Mouse (Mus musculus) urinary bladder, postnatal 14 days (tissue): Measurements from ENCODE around the gene Tgfbi.

ENCODE experiments used
- DNase-seq: peaks from one replicate; pipeline ENCODE4 v3.0.0; 2021; ENCODE audit warnings: low spot score

Tgfbi gene

DNA sequence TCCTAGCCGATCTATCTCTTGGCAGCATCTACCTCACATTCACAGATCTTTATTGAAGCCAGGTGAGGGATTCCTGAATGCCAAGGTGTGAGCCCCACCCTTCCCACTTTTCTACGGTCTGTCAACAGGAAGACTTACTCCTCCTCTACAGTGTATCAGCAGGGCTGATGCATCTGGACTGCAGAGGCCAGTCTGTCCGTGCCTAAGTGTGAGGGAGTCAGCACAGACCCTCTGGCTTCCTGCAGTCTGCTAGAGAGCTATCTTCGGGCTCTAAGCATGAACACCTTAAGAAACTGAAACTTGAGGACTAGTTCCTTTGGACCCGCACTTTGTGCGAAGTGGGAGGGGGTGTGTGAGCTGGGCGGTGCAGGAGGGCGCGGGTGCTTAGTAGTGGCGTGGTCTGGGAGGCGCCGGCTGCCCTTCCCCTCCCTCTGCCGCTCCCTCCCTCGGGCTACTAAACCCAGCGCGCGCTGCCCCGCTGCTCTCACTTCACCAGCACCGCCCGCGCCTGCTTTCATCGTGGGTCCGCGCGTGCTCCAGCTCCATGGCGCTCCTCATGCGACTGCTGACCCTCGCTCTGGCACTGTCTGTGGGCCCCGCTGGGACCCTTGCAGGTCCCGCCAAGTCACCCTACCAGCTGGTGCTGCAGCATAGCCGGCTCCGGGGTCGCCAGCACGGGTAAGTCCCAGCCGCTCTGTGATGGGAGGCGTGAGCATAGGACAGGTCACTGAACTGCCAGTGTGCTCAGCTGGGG, at the start of gene Tgfbi:
Gene Tgfbi (plus strand): TSS at position 421 of the 754 bp plus-strand sequence.
- DNase-seq = peak; percentile 62

GRCm38 (mm10) chr13:56559841-56560370, 49.4 kb upstream of the Tgfbi start:
- DNase-seq = no peak

DNA sequence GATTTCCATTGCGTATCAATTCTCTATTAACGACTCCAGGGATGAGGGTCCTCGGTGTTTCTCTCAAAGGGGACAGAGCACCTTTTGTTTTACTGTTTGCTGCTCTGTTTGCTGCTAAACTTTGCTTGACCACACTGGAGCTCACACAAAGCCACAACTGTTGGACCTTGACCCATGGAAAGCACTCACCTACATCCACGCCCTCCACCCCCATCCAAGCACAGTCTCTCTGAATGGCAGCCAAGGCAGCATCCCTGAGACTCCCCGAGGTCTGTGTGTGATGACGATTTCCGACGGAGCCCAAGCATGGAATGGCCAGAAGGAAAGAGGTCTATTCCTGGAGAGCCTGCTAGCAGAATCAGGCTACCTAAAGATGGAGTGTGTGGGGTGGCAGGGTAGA, 48.2 kb upstream of the Tgfbi start:
- no peak for DNase-seq

DNA sequence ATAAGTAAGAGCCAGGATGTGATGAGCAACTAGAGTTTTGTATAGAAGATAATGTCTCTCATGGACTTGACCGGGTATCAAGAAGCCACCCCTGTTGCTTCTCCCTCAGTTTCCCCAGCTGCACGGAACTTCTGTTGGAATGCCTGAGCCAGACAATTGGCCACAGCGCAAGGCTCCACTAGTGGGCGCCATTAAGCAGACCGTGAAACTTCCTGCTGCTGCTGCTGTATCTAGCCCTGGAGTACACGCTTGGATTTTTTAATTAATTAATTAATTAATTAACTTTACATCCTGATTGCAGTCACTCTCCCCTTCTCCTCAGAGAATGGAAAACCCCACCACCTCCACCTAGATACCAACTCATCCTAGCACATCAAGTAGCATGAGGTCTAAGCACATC, 46.2 kb upstream of the Tgfbi start:
- peak; percentile 48 for DNase-seq

DNA sequence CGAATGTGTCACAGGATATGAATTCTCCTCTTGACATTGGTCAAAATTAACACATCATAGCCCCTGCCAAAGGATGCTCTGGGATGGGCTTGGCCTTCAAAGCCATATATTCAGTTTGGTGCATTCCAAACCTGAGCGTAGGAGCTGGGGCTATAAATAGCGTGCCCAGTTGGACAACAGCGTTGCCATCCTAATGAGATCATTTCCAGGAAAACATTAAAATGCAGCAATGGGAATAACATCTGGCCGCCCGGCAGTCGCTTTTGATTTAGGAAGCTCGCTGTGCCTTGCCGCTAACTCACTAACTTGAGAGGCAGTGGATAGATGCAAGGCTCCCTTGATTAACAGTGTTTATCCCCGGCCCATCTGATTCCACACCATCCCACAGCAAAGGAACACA, 43.0 kb upstream of the Tgfbi start:
- no peak for DNase-seq

GRCm38 (mm10) chr13:56571645-56572044, 37.7 kb upstream of the Tgfbi start:
- DNase-seq = no peak

- no peak for DNase-seq
Observed at GRCm38 (mm10) chr13:56575074-56575473, 34.2 kb upstream of the Tgfbi start.

GRCm38 (mm10) chr13:56575701-56576321, 33.5 kb upstream of the Tgfbi start:
- DNase-seq = peak; percentile 78

DNA sequence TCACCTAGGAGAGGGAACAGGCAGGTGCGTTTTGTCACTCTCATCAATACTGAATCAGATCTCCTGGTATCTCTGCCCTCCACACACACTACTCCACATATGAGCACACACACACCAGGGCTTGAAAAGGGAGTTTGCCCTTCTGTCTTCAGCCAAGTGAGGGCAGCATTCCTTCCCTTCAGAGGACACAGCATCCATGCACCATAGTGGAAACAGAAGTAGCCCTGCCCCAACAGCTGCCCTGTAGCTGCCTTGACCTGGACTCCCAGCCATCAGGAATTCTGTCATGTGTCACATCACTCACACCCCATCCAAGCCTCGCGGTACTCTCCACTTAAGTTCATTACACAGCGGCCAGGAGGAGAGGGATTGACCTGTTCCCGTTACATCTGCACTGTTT, 31.2 kb upstream of the Tgfbi start:
- DNase-seq = no peak

DNA sequence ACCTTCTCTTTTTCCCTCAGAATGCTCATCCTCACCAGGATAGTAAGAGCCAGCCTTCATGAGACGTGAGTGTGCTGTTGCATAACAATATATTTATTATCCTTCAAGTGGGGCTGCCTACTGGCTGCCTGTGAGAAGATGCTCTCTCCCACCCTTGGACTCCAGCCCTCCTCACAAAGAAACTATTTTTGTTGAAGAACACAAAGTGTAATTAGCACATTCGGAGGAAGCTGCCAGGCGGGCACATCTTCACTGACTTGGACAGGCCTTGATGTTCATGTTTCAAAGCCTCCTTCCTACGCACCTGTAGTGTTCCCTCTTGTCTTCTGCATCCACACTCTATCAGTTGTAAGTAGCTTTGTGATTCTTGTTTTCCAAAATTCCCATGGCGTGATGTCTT, 28.9 kb upstream of the Tgfbi start:
- no peak for DNase-seq

GRCm38 (mm10) chr13:56581512-56581911, 27.8 kb upstream of the Tgfbi start:
- DNase-seq = no peak

GRCm38 (mm10) chr13:56581961-56582434, 27.3 kb upstream of the Tgfbi start:
- DNase-seq = peak; percentile 58

DNA sequence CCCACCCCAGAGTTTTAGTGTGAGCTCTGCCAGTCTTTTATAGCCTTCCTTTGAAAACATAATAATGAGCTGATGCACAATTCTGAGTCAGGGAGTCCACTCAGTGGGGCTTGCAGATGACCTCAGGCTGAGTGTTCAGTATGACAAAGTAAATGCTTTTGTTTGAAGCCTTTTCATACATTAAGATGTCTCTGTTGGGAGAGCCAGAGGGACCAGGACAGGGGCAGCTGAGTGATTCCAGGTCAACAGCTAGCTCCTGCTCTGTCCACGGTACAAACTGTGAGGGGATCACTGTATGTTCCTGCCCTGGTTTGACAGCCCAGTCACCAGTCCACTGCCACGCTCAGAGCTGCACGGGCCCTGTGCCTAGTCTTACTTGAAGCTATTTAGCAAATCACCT, 26.6 kb upstream of the Tgfbi start:
- no peak for DNase-seq

GRCm38 (mm10) chr13:56586046-56586445, 23.3 kb upstream of the Tgfbi start:
- DNase-seq = no peak

DNA sequence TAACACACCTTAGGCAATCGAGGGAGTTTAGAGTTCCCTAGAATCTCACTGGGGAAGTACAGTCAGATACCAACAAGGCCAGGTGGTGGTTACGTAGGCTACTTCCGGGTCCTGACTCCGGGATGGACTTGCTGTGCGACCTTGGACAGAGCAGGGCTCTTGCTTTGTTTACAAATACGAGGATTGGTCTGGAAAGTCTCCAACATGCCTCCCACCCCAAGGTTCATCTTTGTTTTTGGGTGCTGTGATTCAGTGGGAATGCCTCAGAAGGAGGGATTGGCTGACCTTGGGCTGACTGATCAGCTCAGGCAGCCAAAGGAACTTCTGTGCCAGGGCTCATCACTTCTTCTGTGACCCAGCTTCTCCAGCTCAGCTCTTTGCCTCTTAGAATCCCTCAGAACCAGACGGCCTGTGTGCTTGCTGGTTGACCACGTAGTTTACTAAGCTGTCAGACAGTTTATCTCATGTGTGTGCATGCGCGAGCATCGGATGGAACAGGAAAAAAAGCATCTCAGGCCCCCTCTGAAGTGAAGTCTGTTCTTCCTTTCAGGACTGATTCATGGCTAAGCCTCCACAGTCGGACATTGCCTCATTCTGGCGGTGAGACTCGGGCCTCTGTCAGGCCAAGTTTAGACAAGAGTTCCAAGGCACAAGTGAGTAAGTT, 20.7 kb upstream of the Tgfbi start:
- DNase-seq = peak; percentile 64

DNA sequence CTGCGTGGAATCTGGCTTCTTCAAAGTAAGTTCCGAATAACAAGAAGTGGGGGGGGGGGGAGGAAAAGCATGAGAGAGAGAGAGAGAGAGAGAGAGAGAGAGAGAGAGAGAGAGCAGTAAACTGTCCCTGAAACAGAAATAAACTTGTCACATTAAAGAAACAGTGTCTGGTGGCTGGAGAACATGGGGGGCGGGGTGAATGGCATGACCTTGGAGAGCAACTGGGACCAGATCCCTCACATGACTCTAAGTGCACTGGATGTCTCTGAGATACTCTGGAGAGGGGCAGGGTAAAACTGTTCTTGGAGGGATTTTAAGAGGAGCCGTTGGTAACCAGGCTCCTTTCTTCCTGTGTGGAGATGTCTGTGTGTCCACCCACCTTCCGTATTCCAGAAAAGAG, 19.1 kb upstream of the Tgfbi start:
- no peak for DNase-seq

GRCm38 (mm10) chr13:56591191-56591590, 18.1 kb upstream of the Tgfbi start:
- no peak for DNase-seq

GRCm38 (mm10) chr13:56591939-56592338, 17.4 kb upstream of the Tgfbi start:
- no peak for DNase-seq

- no peak for DNase-seq
Observed at GRCm38 (mm10) chr13:56593196-56593595, 16.1 kb upstream of the Tgfbi start.

- no peak for DNase-seq
Observed at GRCm38 (mm10) chr13:56593961-56594391, 15.3 kb upstream of the Tgfbi start.

DNA sequence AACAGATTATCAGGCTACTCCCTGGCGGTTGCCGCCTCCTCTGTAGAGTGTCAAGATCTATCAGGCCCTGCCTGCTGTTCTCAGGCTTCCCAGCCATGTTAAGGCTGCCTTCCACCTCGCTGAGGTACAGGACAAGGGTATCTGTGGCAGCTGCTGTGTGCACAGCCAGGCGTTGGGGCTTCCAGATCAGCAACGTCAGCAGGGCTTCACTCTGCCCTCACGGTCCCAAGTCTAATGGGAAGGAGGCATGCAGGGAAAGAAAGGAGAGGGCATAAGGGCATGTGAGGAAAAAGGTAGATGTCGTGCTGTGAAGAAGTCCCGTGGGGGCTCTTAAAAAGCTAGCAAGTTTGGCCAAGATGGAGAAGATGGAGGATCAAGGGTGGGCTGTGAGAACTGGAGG, 14.1 kb upstream of the Tgfbi start:
- DNase-seq = no peak

GRCm38 (mm10) chr13:56597296-56597695, 12.0 kb upstream of the Tgfbi start:
- DNase-seq = no peak
